Mouse (Mus musculus) bone marrow macrophage, adult 2 months (primary cell): Measurements from ENCODE around the gene C1rl.

ENCODE experiments used
- CTCF ChIP-seq: IDR thresholded peaks from 2 replicates; pipeline ENCODE4 v1.5.1; 2012; ENCODE audit warnings: low read depth, mild to moderate bottlenecking, low read length, moderate library complexity
- POLR2A ChIP-seq: IDR thresholded peaks from 2 replicates; pipeline ENCODE4 v1.6.1; 2012; ENCODE audit warnings: mild to moderate bottlenecking, low read depth, low read length, borderline replicate concordance

DNA sequence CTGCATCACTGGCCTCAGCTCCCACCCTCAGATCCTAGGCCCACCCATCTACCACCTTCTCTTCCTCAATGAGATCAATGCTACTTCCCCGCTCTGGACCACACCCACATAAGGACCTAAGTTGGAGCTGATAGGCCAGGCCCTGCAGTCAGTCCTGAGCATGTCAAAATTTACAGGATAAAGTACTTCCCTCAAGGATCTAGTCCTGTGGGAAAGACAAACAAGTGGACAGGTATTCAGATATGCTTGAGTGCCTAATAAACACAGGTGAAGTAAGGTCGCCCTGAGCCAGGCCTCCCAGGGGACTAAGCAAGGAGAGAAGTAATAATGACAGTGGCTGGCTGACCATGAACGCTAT lies 13.4 kb upstream of the C1rl start:
- TF ChIP-seq POLR2A (no peak), CTCF (no peak)
